27 mouse cellular contexts compared by ENCODE assay signal in the genomic region with DNA sequence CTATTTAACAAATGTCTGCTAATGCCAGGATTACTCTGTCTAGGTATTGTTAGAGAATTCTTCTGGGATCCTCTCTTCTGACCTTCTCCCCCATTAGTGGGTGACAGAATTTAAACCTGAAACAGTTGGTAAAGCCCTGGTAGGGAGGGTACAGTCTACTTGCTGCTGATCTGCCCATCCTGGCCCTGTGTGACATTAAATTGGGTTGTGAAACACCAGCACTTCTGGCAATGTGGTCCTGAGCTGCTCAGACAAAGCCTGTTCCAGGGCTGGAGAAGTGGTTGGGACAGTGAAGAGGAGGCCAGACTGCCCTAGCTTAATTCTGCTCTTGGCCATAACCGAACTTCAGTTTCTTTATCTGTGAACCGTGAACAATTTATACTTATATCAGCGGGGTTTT. TPM values are rescaled to one million over a fixed set of nuclear protein-coding genes. Genes with fewer than 3 reads are reported as not detected.
"Had no signal": no experiment of that assay in that cellular context is flagged by ENCODE, and none has a peak within 500 bp of the region (broad histone marks: within the 10 kb centered on the region; RNA-seq: fewer than 3 reads in every experiment).

No protein-coding gene starts in this region.

- H3K36me3 ChIP-seq: heart, embryonic 10.5 days; heart, embryonic 13.5 days; heart, embryonic 15.5 days; hindbrain, embryonic 13.5 days; hindbrain, embryonic 15.5 days; kidney, embryonic 15.5 days; limb, embryonic 13.5 days; limb, embryonic 15.5 days had no signal

- H3K9ac ChIP-seq: forebrain, postnatal 0 days; heart, embryonic 13.5 days; heart, embryonic 15.5 days; hindbrain, embryonic 13.5 days; hindbrain, embryonic 15.5 days; kidney, embryonic 15.5 days; limb, embryonic 13.5 days; limb, embryonic 15.5 days had no signal

- H3K27ac ChIP-seq: heart, embryonic 10.5 days; heart, embryonic 13.5 days; heart, embryonic 15.5 days; hindbrain, embryonic 13.5 days; hindbrain, embryonic 15.5 days; hindbrain, postnatal 0 days; kidney, embryonic 15.5 days; kidney, postnatal 0 days; limb, embryonic 13.5 days; limb, embryonic 15.5 days had no signal

- H3K4me3 ChIP-seq: heart, embryonic 10.5 days; heart, embryonic 13.5 days; heart, embryonic 15.5 days; hindbrain, embryonic 13.5 days; hindbrain, embryonic 15.5 days; kidney, embryonic 15.5 days; limb, embryonic 13.5 days; limb, embryonic 15.5 days had no signal

- H3K27me3 ChIP-seq: heart, embryonic 13.5 days; heart, embryonic 15.5 days; hindbrain, embryonic 13.5 days; hindbrain, embryonic 15.5 days; kidney, embryonic 15.5 days; limb, embryonic 13.5 days; limb, embryonic 15.5 days had no signal

- DNase-seq: forebrain, postnatal 0 days; gastrocnemius, postnatal 14 days; gastrocnemius, postnatal 36 days; heart, adult 18-20 months; heart, postnatal 14 days; heart, postnatal 36 days; kidney, adult 11 months; kidney, adult 2 months; kidney, adult 9 months; kidney, postnatal 14 days; kidney, postnatal 36 days; layer of hippocampus, adult 9-11 months; layer of hippocampus, postnatal 36 days; left cerebral cortex, postnatal 4 days had no signal

- H3K9me3 ChIP-seq: heart, embryonic 10.5 days; heart, embryonic 13.5 days; heart, embryonic 15.5 days; hindbrain, embryonic 13.5 days; hindbrain, embryonic 15.5 days; kidney, embryonic 15.5 days; limb, embryonic 13.5 days; limb, embryonic 15.5 days had no signal

- H3K4me1 ChIP-seq: heart, embryonic 10.5 days; hindbrain, embryonic 13.5 days; hindbrain, embryonic 15.5 days; kidney, embryonic 15.5 days; limb, embryonic 13.5 days; limb, embryonic 15.5 days had no signal

- ATAC-seq: forebrain, postnatal 0 days; hindbrain, postnatal 0 days; intestine, embryonic 16.5 days had no signal

- H3K4me2 ChIP-seq: heart, embryonic 13.5 days; heart, embryonic 15.5 days; hindbrain, embryonic 13.5 days; hindbrain, embryonic 15.5 days; kidney, embryonic 15.5 days; limb, embryonic 13.5 days; limb, embryonic 15.5 days had no signal

RNA-seq across cellular contexts. Expression of a gene that starts 52.1 kb away (rescaled TPM):
- polyA plus RNA-seq: forebrain, postnatal 0 days; heart, embryonic 10.5 days; heart, embryonic 13.5 days; hindbrain, embryonic 11.5 days; kidney, adult 2 months; kidney, postnatal 0 days; limb, embryonic 11.5 days had no signal
